Mouse (Mus musculus) small intestine, adult 10 weeks (tissue): ENCODE measurements around the gene Vmn2r79. TPM values are rescaled to one million over a fixed set of nuclear protein-coding genes. Genes with fewer than 3 reads are reported as not detected.

Experiments
- polyA plus RNA-seq: library from polyadenylated mRNA; stranded (reverse); fragments of 350-450 nt; fragmentation: Illumina TruSeq; extraction: RNeasy Lipid Tissue Mini Kit (QIAGEN cat#74804); gene quantifications from one replicate; pipeline ENCODE4 v1.2.3, GENCODE M21; 2014; ENCODE audit warnings: low replicate concordance

Vmn2r79 gene
- not detected for polyA plus RNA-seq

GRCm38 (mm10) chr7:86995815-86996214 lies at the start of gene Vmn2r79:
Gene Vmn2r79, plus strand, starts transcription at chr7:86996115.

Other genes with a start within 250 kb of the Vmn2r79 start
- not detected for gene Folh1, start 220.2 kb upstream of the Vmn2r79 start, polyA plus RNA-seq
- gene Vmn2r77, start 201.1 kb upstream of the Vmn2r79 start, polyA plus RNA-seq, result not detected
- not detected for gene Vmn2r78, start 81.0 kb upstream of the Vmn2r79 start, polyA plus RNA-seq
- 1.5 TPM for gene Nox4, start 250.0 kb downstream of the Vmn2r79 start, polyA plus RNA-seq